Mouse (Mus musculus): ENCODE measurements around the gene Zfp827.

GRCm38 (mm10) chr8:79081333-79081732 lies 53.1 kb downstream of the Zfp827 start:
- no peak for TF ChIP-seq POLR2A (IDR thresholded peaks at IDR 0.05; ENCODE audit: low read depth, low read length)
- TF ChIP-seq CTCF (IDR thresholded peaks at IDR 0.05; ENCODE audit: borderline replicate concordance, insufficient read depth, low read length) = no peak

Data from embryonic fibroblast, embryonic 13.5 days (primary cell).